Mouse (Mus musculus): ENCODE measurements at regions not wholly inside any gene's neighbourhood (a gene's known extent, or its start where the extent isn't known, plus 50 kb on each side); places are given as distances from the start of the nearest gene placed in this dataset.

DNA sequence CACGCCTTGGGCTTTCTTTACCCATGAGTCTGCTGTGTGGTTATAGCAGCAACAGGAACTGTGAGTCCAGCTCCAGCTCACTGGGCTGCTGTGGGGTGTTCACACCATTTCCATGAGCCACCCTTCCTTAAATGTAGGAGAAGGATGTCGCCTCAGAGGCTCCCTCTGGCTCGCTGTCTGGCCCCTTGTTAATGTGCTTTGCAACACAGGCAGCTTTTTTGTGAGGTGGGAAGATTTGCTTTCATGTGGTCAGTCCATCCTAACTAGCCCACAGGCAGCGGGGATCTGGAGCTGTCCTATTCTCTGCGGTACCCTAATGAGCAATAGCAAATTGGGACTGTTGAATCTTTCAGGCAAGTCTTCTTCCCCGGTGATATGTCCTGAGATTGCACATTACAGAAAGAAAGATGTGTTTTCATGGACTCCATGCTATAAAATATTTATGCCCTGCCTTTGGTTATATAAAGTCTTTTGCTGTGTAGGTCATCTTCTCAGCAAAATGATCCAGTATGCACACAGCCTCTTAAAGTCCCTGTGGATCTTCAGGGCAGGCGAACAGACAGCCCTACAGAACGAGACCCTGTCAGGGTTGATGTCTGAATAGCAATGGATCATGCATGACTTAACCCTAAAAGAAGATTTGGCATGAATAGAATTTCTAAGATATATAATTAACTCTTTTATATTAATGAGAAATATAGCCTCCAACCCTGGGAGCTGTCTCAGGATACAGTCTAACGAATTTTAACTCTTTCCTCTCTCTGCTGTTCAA, 359.8 kb downstream of the Slc4a3 start:
- TF ChIP-seq CTCF (IDR thresholded peaks at IDR 0.05; ENCODE audit: extremely low read depth, insufficient read length, insufficient replicate concordance, low read depth, low read length), result no peak
- no peak for TF ChIP-seq POLR2A (IDR thresholded peaks at IDR 0.05; ENCODE audit: low read depth, low read length)
